Mouse (Mus musculus): ENCODE results near the gene Trappc11. TPM values are rescaled to one million over a fixed set of nuclear protein-coding genes. Genes with fewer than 3 reads are reported as not detected.

Gene Trappc11
- polyA plus RNA-seq, 1 experiment from 2014 or later, result 28.5 TPM

- H3K9me3 ChIP-seq (ENCODE audit: control insufficient read depth, low read length), result no peaks in the 10 kb centered on the region
- H3K36me3 ChIP-seq (ENCODE audit: control insufficient read depth, insufficient read depth, low read length), result peaks cover 88% of the 10 kb centered on the region
- H3K27me3 ChIP-seq (replicated peaks; ENCODE audit: control insufficient read depth, insufficient read depth, low read length), result no peaks in the 10 kb centered on the region
- 91% methylated on average over 13 of the region's 13 CpGs for WGBS
- no peak overlapping the region for H3K9ac ChIP-seq (ENCODE audit: low read depth, low read length)
- H3K27ac ChIP-seq (replicated peaks; ENCODE audit: low read depth, low read length), result no peak overlapping the region
- no peak overlapping the region for H3K4me3 ChIP-seq (ENCODE audit: low read depth, low read length)
- ATAC-seq (ENCODE audit: low read depth) (no peak), DNase-seq (ENCODE audit: low spot score) (no peak)
- H3K4me2 ChIP-seq (ENCODE audit: low read depth, low read length), result no peak overlapping the region
- H3K4me1 ChIP-seq (ENCODE audit: control insufficient read depth, insufficient read depth, low read length), result no peaks in the 10 kb centered on the region
Measured at GRCm38 (mm10) chr8:47502546-47502945, 30.7 kb downstream of the Trappc11 start.

- Histone ChIP-seq H3K9ac (ENCODE audit: low read depth, low read length) (no peak overlapping the region), H3K4me1 (ENCODE audit: control insufficient read depth, insufficient read depth, low read length) (no peaks in the 10 kb centered on the region), H3K27ac (replicated peaks; ENCODE audit: low read depth, low read length) (no peak overlapping the region), H3K4me3 (ENCODE audit: low read depth, low read length) (no peak overlapping the region), H3K4me2 (ENCODE audit: low read depth, low read length) (no peak overlapping the region), H3K9me3 (ENCODE audit: control insufficient read depth, low read length) (no peaks in the 10 kb centered on the region), H3K27me3 (replicated peaks; ENCODE audit: control insufficient read depth, insufficient read depth, low read length) (no peaks in the 10 kb centered on the region), H3K36me3 (ENCODE audit: control insufficient read depth, insufficient read depth, low read length) (peaks cover 89% of the 10 kb centered on the region)
- ATAC-seq (ENCODE audit: low read depth), result no peak
- DNase-seq (ENCODE audit: low spot score), result no peak
- 76% methylated on average over 2 of the region's 2 CpGs for WGBS
Measured at GRCm38 (mm10) chr8:47501994-47502393, 31.3 kb downstream of the Trappc11 start.

GRCm38 (mm10) chr8:47495428-47495827 is 37.8 kb downstream of the Trappc11 start:
- H3K36me3 ChIP-seq (ENCODE audit: control insufficient read depth, insufficient read depth, low read length), result peaks cover 93% of the 10 kb centered on the region
- H3K4me2 ChIP-seq (ENCODE audit: low read depth, low read length), result no peak overlapping the region
- 89% methylated on average over 6 of the region's 6 CpGs for WGBS
- ATAC-seq (ENCODE audit: low read depth) (no peak), DNase-seq (ENCODE audit: low spot score) (no peak)
- no peaks in the 10 kb centered on the region for H3K4me1 ChIP-seq (ENCODE audit: control insufficient read depth, insufficient read depth, low read length)
- no peak overlapping the region for H3K4me3 ChIP-seq (ENCODE audit: low read depth, low read length)
- no peaks in the 10 kb centered on the region for H3K27me3 ChIP-seq (replicated peaks; ENCODE audit: control insufficient read depth, insufficient read depth, low read length)
- H3K27ac ChIP-seq (replicated peaks; ENCODE audit: low read depth, low read length), result no peak overlapping the region
- H3K9me3 ChIP-seq (ENCODE audit: control insufficient read depth, low read length), result no peaks in the 10 kb centered on the region
- H3K9ac ChIP-seq (ENCODE audit: low read depth, low read length), result no peak overlapping the region

- 87% methylated on average over 12 of the region's 12 CpGs for WGBS
- Histone ChIP-seq H3K27ac (replicated peaks; ENCODE audit: low read depth, low read length) (no peak overlapping the region), H3K27me3 (replicated peaks; ENCODE audit: control insufficient read depth, insufficient read depth, low read length) (no peaks in the 10 kb centered on the region), H3K4me2 (ENCODE audit: low read depth, low read length) (no peak overlapping the region), H3K4me1 (ENCODE audit: control insufficient read depth, insufficient read depth, low read length) (no peaks in the 10 kb centered on the region), H3K36me3 (ENCODE audit: control insufficient read depth, insufficient read depth, low read length) (peaks cover 92% of the 10 kb centered on the region), H3K9me3 (ENCODE audit: control insufficient read depth, low read length) (no peaks in the 10 kb centered on the region), H3K4me3 (ENCODE audit: low read depth, low read length) (no peak overlapping the region), H3K9ac (ENCODE audit: low read depth, low read length) (no peak overlapping the region)
- ATAC-seq (ENCODE audit: low read depth), result no peak
- no peak for DNase-seq (ENCODE audit: low spot score)
Measured at GRCm38 (mm10) chr8:47494602-47495153, 38.6 kb downstream of the Trappc11 start.

GRCm38 (mm10) chr8:47493106-47493505 is 40.2 kb downstream of the Trappc11 start:
- H3K27ac ChIP-seq (replicated peaks; ENCODE audit: low read depth, low read length), result no peak overlapping the region
- no peaks in the 10 kb centered on the region for H3K4me1 ChIP-seq (ENCODE audit: control insufficient read depth, insufficient read depth, low read length)
- no peaks in the 10 kb centered on the region for H3K9me3 ChIP-seq (ENCODE audit: control insufficient read depth, low read length)
- H3K36me3 ChIP-seq (ENCODE audit: control insufficient read depth, insufficient read depth, low read length), result peaks cover 82% of the 10 kb centered on the region
- no peak overlapping the region for H3K9ac ChIP-seq (ENCODE audit: low read depth, low read length)
- no peak overlapping the region for H3K4me2 ChIP-seq (ENCODE audit: low read depth, low read length)
- WGBS, result 91% methylated on average over 12 of the region's 12 CpGs
- DNase-seq (ENCODE audit: low spot score) (no peak), ATAC-seq (ENCODE audit: low read depth) (no peak)
- no peaks in the 10 kb centered on the region for H3K27me3 ChIP-seq (replicated peaks; ENCODE audit: control insufficient read depth, insufficient read depth, low read length)
- H3K4me3 ChIP-seq (ENCODE audit: low read depth, low read length), result no peak overlapping the region

GRCm38 (mm10) chr8:47487231-47487630 is 46.0 kb downstream of the Trappc11 start:
- Histone ChIP-seq H3K4me3 (ENCODE audit: low read depth, low read length) (no peak overlapping the region), H3K9me3 (ENCODE audit: control insufficient read depth, low read length) (no peaks in the 10 kb centered on the region), H3K4me1 (ENCODE audit: control insufficient read depth, insufficient read depth, low read length) (no peaks in the 10 kb centered on the region), H3K4me2 (ENCODE audit: low read depth, low read length) (no peak overlapping the region), H3K9ac (ENCODE audit: low read depth, low read length) (no peak overlapping the region), H3K36me3 (ENCODE audit: control insufficient read depth, insufficient read depth, low read length) (peaks cover 29% of the 10 kb centered on the region), H3K27ac (replicated peaks; ENCODE audit: low read depth, low read length) (no peak overlapping the region), H3K27me3 (replicated peaks; ENCODE audit: control insufficient read depth, insufficient read depth, low read length) (no peaks in the 10 kb centered on the region)
- DNase-seq (ENCODE audit: low spot score) (no peak), ATAC-seq (ENCODE audit: low read depth) (no peak)
- 93% methylated on average over 3 of the region's 3 CpGs for WGBS

- H3K27me3 ChIP-seq (replicated peaks; ENCODE audit: control insufficient read depth, insufficient read depth, low read length), result no peaks in the 10 kb centered on the region
- DNase-seq (ENCODE audit: low spot score) (peak; percentile 31), ATAC-seq (ENCODE audit: low read depth) (peak; percentile 65)
- no peak overlapping the region for H3K4me2 ChIP-seq (ENCODE audit: low read depth, low read length)
- H3K36me3 ChIP-seq (ENCODE audit: control insufficient read depth, insufficient read depth, low read length), result no peaks in the 10 kb centered on the region
- no peaks in the 10 kb centered on the region for H3K4me1 ChIP-seq (ENCODE audit: control insufficient read depth, insufficient read depth, low read length)
- no peak overlapping the region for H3K27ac ChIP-seq (replicated peaks; ENCODE audit: low read depth, low read length)
- no peak overlapping the region for H3K9ac ChIP-seq (ENCODE audit: low read depth, low read length)
- 63% methylated on average over 12 of the region's 12 CpGs for WGBS
- H3K9me3 ChIP-seq (ENCODE audit: control insufficient read depth, low read length), result no peaks in the 10 kb centered on the region
- no peak overlapping the region for H3K4me3 ChIP-seq (ENCODE audit: low read depth, low read length)
Measured at GRCm38 (mm10) chr8:47482354-47483071, 50.8 kb downstream of the Trappc11 start.

GRCm38 (mm10) chr8:47480039-47480438 is 53.2 kb downstream of the Trappc11 start:
- WGBS, result 93% methylated on average over 7 of the region's 7 CpGs
- no peaks in the 10 kb centered on the region for H3K4me1 ChIP-seq (ENCODE audit: control insufficient read depth, insufficient read depth, low read length)
- H3K36me3 ChIP-seq (ENCODE audit: control insufficient read depth, insufficient read depth, low read length), result no peaks in the 10 kb centered on the region
- ATAC-seq (ENCODE audit: low read depth) (no peak), DNase-seq (ENCODE audit: low spot score) (no peak)
- H3K27me3 ChIP-seq (replicated peaks; ENCODE audit: control insufficient read depth, insufficient read depth, low read length), result no peaks in the 10 kb centered on the region
- H3K27ac ChIP-seq (replicated peaks; ENCODE audit: low read depth, low read length), result no peak overlapping the region
- H3K9ac ChIP-seq (ENCODE audit: low read depth, low read length), result no peak overlapping the region
- H3K9me3 ChIP-seq (ENCODE audit: control insufficient read depth, low read length), result no peaks in the 10 kb centered on the region
- no peak overlapping the region for H3K4me2 ChIP-seq (ENCODE audit: low read depth, low read length)
- no peak overlapping the region for H3K4me3 ChIP-seq (ENCODE audit: low read depth, low read length)

GRCm38 (mm10) chr8:47461650-47462049 is 71.6 kb downstream of the Trappc11 start:
- Histone ChIP-seq H3K9me3 (ENCODE audit: control insufficient read depth, low read length) (peaks cover 13% of the 10 kb centered on the region), H3K27me3 (replicated peaks; ENCODE audit: control insufficient read depth, insufficient read depth, low read length) (no peaks in the 10 kb centered on the region), H3K4me3 (ENCODE audit: low read depth, low read length) (no peak overlapping the region), H3K9ac (ENCODE audit: low read depth, low read length) (no peak overlapping the region), H3K27ac (replicated peaks; ENCODE audit: low read depth, low read length) (no peak overlapping the region), H3K36me3 (ENCODE audit: control insufficient read depth, insufficient read depth, low read length) (no peaks in the 10 kb centered on the region), H3K4me1 (ENCODE audit: control insufficient read depth, insufficient read depth, low read length) (no peaks in the 10 kb centered on the region), H3K4me2 (ENCODE audit: low read depth, low read length) (no peak overlapping the region)
- ATAC-seq (ENCODE audit: low read depth) (no peak), DNase-seq (ENCODE audit: low spot score) (peak; percentile 49)
- 85% methylated on average over 10 of the region's 10 CpGs for WGBS
